Mouse (Mus musculus) cortical plate, adult 2 months (tissue): ENCODE measurements around the gene Med12l. TPM values are rescaled to one million over a fixed set of nuclear protein-coding genes. Genes with fewer than 3 reads are reported as not detected.

ENCODE experiments used
- H3K27ac ChIP-seq: fragments of 200-500 bp; 2 replicates; pipeline ENCODE4 v1.5.1; 2012; ENCODE audit warnings: low read length, control low read depth, inconsistent platforms; ENCODE audit not compliant: insufficient read depth
- H3K4me1 ChIP-seq: fragments of 200-500 bp; 2 replicates; pipeline ENCODE4 v1.6.1; 2011; ENCODE audit warnings: low read length; ENCODE audit not compliant: control insufficient read depth, insufficient read depth
- H3K4me3 ChIP-seq: fragments of 200-500 bp; 2 replicates; pipeline ENCODE4 v1.5.1; 2011; ENCODE audit warnings: mild to moderate bottlenecking, low read length, control low read depth; ENCODE audit not compliant: insufficient read depth
- CTCF ChIP-seq: fragments of 200-500 bp; IDR thresholded peaks from 2 replicates; pipeline ENCODE4 v1.5.1; 2011; ENCODE audit warnings: mild to moderate bottlenecking, control low read depth, low read length; ENCODE audit not compliant: insufficient read depth; ENCODE audit errors: extremely low read depth
- POLR2A ChIP-seq: fragments of 200-500 bp; IDR thresholded peaks from 2 replicates; pipeline ENCODE4 v1.6.1; 2011; ENCODE audit warnings: mild to moderate bottlenecking, low read length, control low read depth; ENCODE audit not compliant: insufficient read depth; ENCODE audit errors: extremely low read depth
- polyA plus RNA-seq: library from polyadenylated mRNA; depleted of rRNA; stranded (reverse); fragments of >200 nt; gene quantifications from 2 replicates; pipeline ENCODE4 v1.2.3, GENCODE M21; 2012

Med12l gene
- polyA plus RNA-seq, 1 experiment: 11.2 TPM

GRCm38 (mm10) chr3:59219326-59219725 lies 213.7 kb downstream of the Med12l start:
- TF ChIP-seq POLR2A: no peak
- TF ChIP-seq CTCF: no peak
- Histone ChIP-seq H3K4me1 (no peaks in the 10 kb centered on the region), H3K27ac (no peak overlapping the region), H3K4me3 (no peak overlapping the region)

GRCm38 (mm10) chr3:59222303-59222702 lies 216.7 kb downstream of the Med12l start:
- Histone ChIP-seq H3K27ac (no peak overlapping the region), H3K4me1 (no peaks in the 10 kb centered on the region), H3K4me3 (no peak overlapping the region)
- TF ChIP-seq CTCF: no peak
- no peak for TF ChIP-seq POLR2A

- H3K4me1 ChIP-seq: peaks cover 2% of the 10 kb centered on the region; the same call in 1 of the 2 replicates
- no peak overlapping the region for H3K4me3 ChIP-seq
- H3K27ac ChIP-seq: no peak overlapping the region
- TF ChIP-seq CTCF (no peak), POLR2A (no peak)
These were observed 219.8 kb downstream of the Med12l start for GRCm38 (mm10) chr3:59225411-59225810.

- Histone ChIP-seq H3K27ac (no peak overlapping the region; the same call in 1 of the 2 replicates), H3K4me1 (peaks cover 2% of the 10 kb centered on the region; the same call in 1 of the 2 replicates), H3K4me3 (no peak overlapping the region)
- TF ChIP-seq CTCF (no peak), POLR2A (no peak)
These were observed 222.1 kb downstream of the Med12l start for GRCm38 (mm10) chr3:59227696-59228095.

GRCm38 (mm10) chr3:59228730-59229551 lies 223.3 kb downstream of the Med12l start:
- TF ChIP-seq POLR2A: no peak
- TF ChIP-seq CTCF: no peak
- no peak overlapping the region for H3K4me3 ChIP-seq
- peaks cover 2% of the 10 kb centered on the region; the same call in 1 of the 2 replicates for H3K4me1 ChIP-seq
- H3K27ac ChIP-seq: no peak overlapping the region; the same call in 1 of the 2 replicates

GRCm38 (mm10) chr3:59230912-59231311 lies 225.3 kb downstream of the Med12l start:
- Histone ChIP-seq H3K4me3 (no peak overlapping the region), H3K4me1 (peaks cover 2% of the 10 kb centered on the region; the same call in 1 of the 2 replicates), H3K27ac (no peak overlapping the region)
- TF ChIP-seq CTCF: no peak
- TF ChIP-seq POLR2A: no peak

GRCm38 (mm10) chr3:59234878-59235277 lies 229.3 kb downstream of the Med12l start:
- no peak overlapping the region for H3K27ac ChIP-seq
- no peak overlapping the region for H3K4me3 ChIP-seq
- no peaks in the 10 kb centered on the region; the same call in 1 of the 2 replicates for H3K4me1 ChIP-seq
- TF ChIP-seq CTCF (no peak), POLR2A (no peak)

GRCm38 (mm10) chr3:59243384-59243783 lies 237.8 kb downstream of the Med12l start:
- no peak overlapping the region for H3K4me3 ChIP-seq
- TF ChIP-seq CTCF (no peak), POLR2A (no peak)
- no peak overlapping the region for H3K27ac ChIP-seq
- H3K4me1 ChIP-seq: peaks cover 4% of the 10 kb centered on the region; the same call in 1 of the 2 replicates

GRCm38 (mm10) chr3:59248031-59248430 lies 242.4 kb downstream of the Med12l start:
- TF ChIP-seq POLR2A (no peak), CTCF (no peak)
- no peak overlapping the region for H3K4me3 ChIP-seq
- H3K27ac ChIP-seq: no peak overlapping the region
- peaks cover 2% of the 10 kb centered on the region; the same call in 1 of the 2 replicates for H3K4me1 ChIP-seq

- no peak overlapping the region for H3K27ac ChIP-seq
- no peak for TF ChIP-seq POLR2A
- no peak for TF ChIP-seq CTCF
- H3K4me1 ChIP-seq: no peaks in the 10 kb centered on the region
- H3K4me3 ChIP-seq: no peak overlapping the region
These were observed 244.8 kb downstream of the Med12l start for GRCm38 (mm10) chr3:59250454-59250853.
